Mouse (Mus musculus) kidney, adult 8-10 months (tissue): Measurements from ENCODE around the gene Eva1a.
A peak's percentile ranks its signal among the peaks of the same experiment; 100 is the strongest.

Experiments
- DNase-seq, 2 experiments: peaks; one replicate each; pipeline ENCODE4 v3.0.0; 2022

Eva1a gene

GRCm38 (mm10) chr6:82040834-82041487 lies at the start of gene Eva1a:
Gene Eva1a (plus strand): TSS chr6:82041043.
- DNase-seq = no peak

- peak; percentile 72 to 80 for DNase-seq
Observed at GRCm38 (mm10) chr6:82012392-82012791, 28.5 kb upstream of the Eva1a start.

GRCm38 (mm10) chr6:82021074-82021473 lies 19.8 kb upstream of the Eva1a start:
- peak; percentile 53 to 54 for DNase-seq

- no peak for DNase-seq
Observed at GRCm38 (mm10) chr6:82021494-82021893, 19.3 kb upstream of the Eva1a start.

DNA sequence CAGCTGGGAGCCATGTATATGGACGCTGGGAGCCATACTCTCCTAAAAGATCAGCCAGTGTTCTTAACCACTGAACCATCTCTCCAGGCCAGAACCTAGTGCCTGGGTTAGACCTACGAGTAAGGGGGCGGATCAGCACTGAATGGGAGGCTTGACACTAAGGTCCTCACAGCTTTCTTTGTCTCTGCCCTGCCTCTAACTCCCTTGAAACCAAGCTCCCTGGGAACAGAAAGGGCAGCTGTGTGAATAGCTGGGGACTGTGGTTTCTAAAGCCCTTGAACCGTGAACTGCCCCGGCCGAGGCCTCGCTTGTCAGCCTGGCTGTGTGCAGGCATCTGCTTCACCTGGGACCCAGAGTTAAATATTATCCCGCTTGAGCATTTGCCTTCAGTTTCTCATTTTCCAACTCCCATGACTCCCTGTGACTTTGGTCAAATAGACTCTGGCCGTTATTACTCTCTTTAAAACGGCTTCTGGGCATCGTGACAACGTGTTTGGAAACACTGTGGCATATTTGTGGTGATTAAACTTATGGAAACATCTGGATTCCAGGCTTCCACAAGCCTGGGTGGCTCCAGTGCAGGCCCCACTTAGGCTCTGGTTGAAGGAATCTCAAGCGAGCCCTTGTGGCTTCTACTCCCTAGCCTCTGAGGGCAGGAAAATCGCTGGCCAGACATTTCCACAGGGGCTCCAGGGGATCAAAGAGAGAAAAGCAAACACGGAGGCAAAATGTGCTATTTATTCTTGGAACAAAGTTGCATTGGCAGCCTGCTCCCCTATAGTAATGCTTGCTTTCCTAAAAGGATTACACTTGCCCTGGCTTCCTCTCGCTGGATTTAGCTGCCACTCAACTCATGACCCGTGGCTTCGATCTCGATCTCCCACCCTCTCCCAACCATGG lies 11.0 kb upstream of the Eva1a start:
- peak; percentile 91 to 96 for DNase-seq

DNA sequence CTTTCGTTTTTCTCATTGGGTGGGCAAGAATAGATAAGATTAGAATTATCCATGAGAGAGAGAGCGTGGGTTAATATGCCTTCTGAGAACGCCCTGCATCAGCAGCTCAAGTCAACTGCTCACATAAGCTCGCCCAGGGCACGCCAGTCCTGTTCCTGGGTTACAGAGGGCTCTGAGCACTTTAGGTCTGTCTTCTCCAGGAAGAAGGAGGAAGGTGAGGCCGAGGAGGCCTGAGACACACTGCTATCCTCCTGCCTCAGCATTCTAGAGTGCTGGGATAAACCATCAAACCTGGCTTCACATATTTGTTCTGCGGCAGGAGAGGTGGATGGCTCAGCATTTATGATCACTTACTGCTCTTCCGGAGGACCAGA lies 10.3 kb upstream of the Eva1a start:
- DNase-seq = no peak

DNA sequence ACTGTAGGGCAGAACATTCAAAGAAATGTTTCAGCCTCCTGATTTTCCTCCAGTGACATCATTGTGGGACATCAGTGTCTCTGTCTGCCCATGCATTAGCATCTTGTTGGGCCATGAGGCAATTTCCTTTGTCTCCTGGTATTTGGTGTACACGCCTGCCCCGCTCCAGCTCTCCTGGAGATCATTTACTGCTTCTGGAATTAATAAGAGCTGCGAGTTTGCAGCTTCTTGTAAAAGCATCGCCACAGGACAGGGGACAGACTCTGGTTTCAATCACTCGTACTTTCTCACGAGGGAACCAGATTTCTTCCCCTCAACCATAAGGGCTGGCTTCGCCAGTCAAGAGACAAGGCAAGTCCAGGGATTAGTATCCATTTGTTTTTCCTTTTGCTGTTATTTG lies 3.6 kb upstream of the Eva1a start:
- DNase-seq = no peak

GRCm38 (mm10) chr6:82039193-82039592 lies 1.6 kb upstream of the Eva1a start:
- no peak for DNase-seq

- no peak for DNase-seq
Observed at GRCm38 (mm10) chr6:82039968-82040367, 875 bp upstream of the Eva1a start.

GRCm38 (mm10) chr6:82041488-82042295 lies 849 bp downstream of the Eva1a start:
- peak; percentile 71 to 79 for DNase-seq

DNA sequence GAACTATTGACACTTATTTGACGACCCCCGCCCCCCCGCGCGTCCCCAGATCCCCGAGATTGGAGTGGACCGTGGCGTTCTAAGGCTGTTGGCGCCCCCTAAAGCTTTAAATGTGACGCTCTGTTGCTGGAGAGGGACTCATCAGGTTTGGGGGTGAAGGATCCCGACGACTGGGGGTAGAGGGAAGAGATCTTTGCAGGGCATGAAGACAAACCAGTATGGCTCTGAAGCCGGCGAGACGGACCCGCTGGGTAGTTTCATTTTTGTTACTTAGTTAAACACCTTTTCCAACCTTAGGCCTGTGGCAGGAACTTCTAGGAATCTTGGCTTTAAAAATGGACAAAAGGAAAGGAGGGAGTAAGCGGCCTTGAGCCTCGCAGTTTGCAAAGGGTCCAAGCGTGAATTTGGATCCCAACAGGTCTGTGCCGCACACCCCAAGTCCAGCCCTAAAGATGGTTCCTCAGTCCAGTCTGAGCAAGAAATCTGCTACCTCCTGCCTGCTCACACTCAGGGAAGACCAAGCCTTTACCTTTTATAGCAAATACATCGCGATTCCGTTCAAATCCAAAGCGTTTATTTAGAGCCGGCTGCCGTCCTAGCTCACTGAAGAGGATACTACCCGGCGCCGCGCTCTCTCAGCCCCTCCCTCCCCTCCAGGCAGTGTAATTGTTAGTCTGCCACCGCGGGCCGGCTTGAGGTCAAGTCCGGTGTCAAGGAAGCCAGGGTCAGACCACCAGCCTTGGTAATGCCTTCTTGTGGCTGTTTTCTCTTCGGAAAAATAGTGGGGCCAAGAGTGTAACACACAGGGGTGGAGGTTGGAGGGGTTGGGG lies 1.7 kb downstream of the Eva1a start:
- peak in 1 of 2 experiments; percentile 68 for DNase-seq

DNA sequence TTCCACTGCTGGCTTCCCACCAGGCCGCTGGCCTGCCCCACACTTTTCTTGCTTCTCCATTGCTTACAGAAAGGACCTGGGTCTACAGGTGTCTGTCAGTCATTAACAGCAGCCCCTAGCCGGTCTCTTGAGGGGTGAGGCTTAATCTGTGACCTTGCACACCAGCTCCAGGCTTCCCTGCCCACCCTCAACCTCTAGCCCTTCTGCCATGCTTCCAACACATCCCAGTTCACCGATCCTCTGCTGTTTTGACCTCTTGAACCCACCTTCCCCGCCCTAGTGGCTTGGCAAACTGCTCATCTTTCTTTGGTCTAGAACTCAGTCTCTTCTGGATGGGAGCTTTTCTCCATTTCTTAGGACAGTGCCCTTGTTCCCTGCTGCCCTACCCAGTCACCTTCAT lies 2.8 kb downstream of the Eva1a start:
- DNase-seq = peak; percentile 75

GRCm38 (mm10) chr6:82044509-82044908 lies 3.7 kb downstream of the Eva1a start:
- no peak for DNase-seq

DNA sequence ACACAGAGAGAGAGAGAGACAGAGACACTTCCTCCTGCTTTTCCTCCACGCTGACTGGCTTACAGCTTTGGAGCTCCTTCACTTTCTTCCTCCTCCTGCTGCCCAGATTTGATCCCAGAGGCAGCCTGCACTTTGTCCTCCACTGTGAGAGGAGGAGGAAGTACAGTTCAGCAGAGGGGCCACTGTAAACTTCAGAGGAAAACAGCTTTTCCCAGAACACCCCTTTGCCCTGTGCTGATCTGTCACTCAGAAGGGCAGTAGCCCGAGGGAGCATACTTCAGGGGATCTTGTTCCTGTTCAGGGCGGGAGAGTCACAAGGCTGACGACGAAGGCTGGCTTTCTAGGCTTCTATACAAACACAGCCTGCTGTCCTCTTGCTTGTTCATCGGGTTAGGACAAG lies 7.1 kb downstream of the Eva1a start:
- peak; percentile 76 to 86 for DNase-seq

DNA sequence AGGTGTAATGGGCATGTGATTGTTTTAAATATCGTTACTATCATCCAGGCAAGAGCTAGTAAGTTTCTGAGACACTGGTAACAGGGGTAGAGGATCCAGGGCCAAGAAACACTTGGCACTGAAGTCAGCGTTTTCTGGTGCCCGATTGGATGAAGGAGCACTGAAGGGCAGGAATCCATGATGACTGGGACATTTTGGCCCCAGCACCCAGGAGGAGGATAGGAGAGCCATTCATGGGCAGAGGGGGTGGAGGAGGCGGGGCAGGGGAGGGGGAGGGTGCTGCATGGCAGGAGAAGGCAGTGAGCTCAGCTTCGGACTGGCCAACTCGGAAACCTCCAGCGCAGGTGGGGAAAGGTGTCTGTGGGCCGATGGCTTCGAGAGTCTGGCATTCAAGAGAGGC lies 9.4 kb downstream of the Eva1a start:
- peak; percentile 73 to 80 for DNase-seq

DNA sequence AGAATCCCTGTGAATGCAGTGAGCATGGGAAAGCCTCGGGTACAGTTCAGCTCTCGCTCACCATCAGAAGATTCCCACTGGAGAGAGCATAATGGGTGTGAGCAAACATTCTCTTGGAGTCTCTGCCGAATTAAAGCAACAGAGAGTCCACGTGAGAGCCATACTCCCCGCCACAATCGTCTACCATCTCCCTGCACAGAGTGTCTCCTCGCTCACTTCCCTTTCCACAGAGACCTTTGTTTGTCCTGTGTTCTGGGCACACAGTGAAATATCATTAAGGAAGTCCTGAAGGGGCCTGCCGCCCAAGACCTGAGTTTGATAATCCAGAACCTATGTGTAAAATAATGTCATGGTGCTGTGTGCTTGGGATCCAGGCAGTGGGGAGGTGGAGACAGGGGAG lies 10.7 kb downstream of the Eva1a start:
- no peak for DNase-seq

- no peak for DNase-seq
Observed at GRCm38 (mm10) chr6:82052047-82052725, 11.3 kb downstream of the Eva1a start.

DNA sequence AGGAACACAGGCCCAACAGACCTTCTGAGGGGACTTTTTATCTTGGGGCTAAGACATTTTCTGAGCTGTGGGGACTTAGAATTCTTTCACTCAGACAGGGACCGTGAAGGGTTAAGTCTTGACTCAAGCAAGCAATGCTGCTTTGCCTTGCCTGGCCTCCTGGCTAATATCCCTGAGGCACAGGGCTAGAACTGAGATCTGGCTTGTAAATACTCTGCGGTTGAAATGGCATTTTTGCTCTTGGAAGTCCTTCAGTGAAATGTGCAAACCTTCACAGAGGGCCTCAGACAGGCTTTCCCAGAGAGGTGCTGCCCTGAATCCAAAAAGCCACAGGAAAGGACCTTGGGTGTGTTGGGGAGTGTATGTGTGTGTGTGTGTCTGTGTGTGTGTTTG lies 11.9 kb downstream of the Eva1a start:
- DNase-seq = no peak

GRCm38 (mm10) chr6:82054854-82055253 lies 14.0 kb downstream of the Eva1a start:
- DNase-seq = no peak

DNA sequence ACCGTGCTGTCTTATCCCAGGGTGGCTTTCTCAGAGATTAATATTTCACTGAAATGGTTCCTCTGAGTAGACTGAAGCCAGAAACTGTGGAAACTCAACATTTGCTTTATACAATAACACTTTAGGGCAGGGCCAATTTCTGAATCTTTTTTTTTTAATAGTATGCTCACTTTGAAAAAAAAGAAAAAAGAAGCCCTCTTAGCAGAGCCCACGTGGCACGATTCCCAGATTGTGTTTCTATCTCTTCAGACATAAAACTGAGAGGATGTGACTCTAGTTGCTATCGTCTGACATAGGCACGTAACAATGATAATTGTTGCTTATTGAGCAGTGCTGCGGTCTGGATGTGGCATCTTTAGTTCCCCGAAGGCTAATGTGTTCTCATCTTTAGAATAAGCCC lies 19.1 kb downstream of the Eva1a start:
- DNase-seq = no peak

DNA sequence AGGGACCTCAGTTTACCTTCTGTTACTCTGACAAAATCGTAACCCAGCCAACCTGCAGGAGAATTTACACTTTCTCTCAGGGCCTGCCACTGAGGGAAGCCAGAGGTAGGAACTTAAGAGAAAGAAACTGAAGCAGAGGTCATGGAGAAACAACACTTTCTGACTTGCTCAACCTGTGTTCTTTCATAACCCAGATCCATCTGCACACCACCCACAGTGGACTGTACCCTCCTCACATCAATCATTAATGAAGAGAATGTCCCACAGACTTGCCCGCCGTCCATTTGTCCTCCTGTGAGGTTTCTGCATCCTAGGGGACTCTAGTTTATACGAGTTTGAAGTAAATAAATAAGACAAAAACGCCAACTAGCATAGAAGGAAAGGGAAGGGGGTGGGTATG lies 24.4 kb downstream of the Eva1a start:
- peak; percentile 63 to 82 for DNase-seq

- DNase-seq = no peak
Observed at GRCm38 (mm10) chr6:82066515-82067081, 25.8 kb downstream of the Eva1a start.
